Mouse (Mus musculus) CH12.LX (cell line): ENCODE results near the gene Klhl42. TPM values are rescaled to one million over a fixed set of nuclear protein-coding genes. Genes with fewer than 3 reads are reported as not detected.

ENCODE experiments used
- DNase-seq: peaks from one replicate; pipeline ENCODE4 v3.0.0-alpha.2; 2013; ENCODE audit errors: extremely low read depth
- H3K27ac ChIP-seq: 2 replicates; pipeline ENCODE4 v1.5.1; 2012; ENCODE audit warnings: low read depth, mild to moderate bottlenecking, control low read depth, moderate library complexity; ENCODE audit not compliant: insufficient read depth
- H3K27me3 ChIP-seq: replicated peaks from 2 replicates; pipeline ENCODE3; 2012; ENCODE audit warnings: inconsistent platforms
- H3K36me3 ChIP-seq, 2 experiments: replicated peaks in 1 of 2; 2 replicates each; pipeline versions ENCODE3 to v1.6.1; 2012; ENCODE audit warnings: inconsistent platforms in 1 of 2, low read length in 1 of 2, mild to moderate bottlenecking in 1 of 2, mixed read lengths in 1 of 2, moderate library complexity in 1 of 2; ENCODE audit not compliant: control insufficient read depth in 1 of 2, insufficient read depth in 1 of 2
- H3K4me1 ChIP-seq, 2 experiments: 2 replicates each; pipeline ENCODE4 v1.6.1; 2012; ENCODE audit warnings: inconsistent platforms in 1 of 2, moderate library complexity in 1 of 2; ENCODE audit not compliant: insufficient read depth in 2 of 2, control insufficient read depth in 1 of 2
- H3K4me2 ChIP-seq: 2 replicates; pipeline ENCODE4 v1.6.1; 2012; ENCODE audit warnings: low read depth, mild to moderate bottlenecking, control low read depth; ENCODE audit not compliant: poor library complexity, insufficient read depth, severe bottlenecking
- H3K4me3 ChIP-seq, 3 experiments: fragments of 150-350 bp in 1 of 3; sonication (generic) in 1 of 3; replicated peaks in 1 of 3; 2 replicates each; pipeline versions ENCODE3 to v1.5.1; 2011 to 2012; ENCODE audit warnings: low read depth in 2 of 3, low read length in 2 of 3, mild to moderate bottlenecking in 2 of 3, moderate library complexity in 2 of 3, control low read depth in 1 of 3, improper control_type of control experiment in 1 of 3, inconsistent platforms in 1 of 3, mixed read lengths in 1 of 3; ENCODE audit not compliant: poor library complexity in 1 of 3
- H3K79me2 ChIP-seq: replicated peaks from 2 replicates; pipeline ENCODE4 v1.6.1; 2012; ENCODE audit warnings: mild to moderate bottlenecking, moderate library complexity; ENCODE audit not compliant: control insufficient read depth, poor library complexity, insufficient read depth, severe bottlenecking; ENCODE audit errors: extremely low read depth
- H3K9ac ChIP-seq: 2 replicates; pipeline ENCODE4 v1.6.1; 2012; ENCODE audit warnings: low read depth, mild to moderate bottlenecking, control low read depth, moderate library complexity; ENCODE audit not compliant: insufficient read depth
- H3K9me3 ChIP-seq: replicated peaks from 2 replicates; pipeline ENCODE3; 2012; ENCODE audit warnings: low read length, inconsistent platforms, mixed read lengths
- CHD1 ChIP-seq: IDR thresholded peaks from 2 replicates; pipeline ENCODE4 v1.6.1; 2012; ENCODE audit warnings: low read depth, low read length, improper control_type of control experiment, inconsistent platforms
- CHD2 ChIP-seq: IDR thresholded peaks from 2 replicates; pipeline ENCODE4 v1.6.1; 2011; ENCODE audit warnings: low read length, improper control_type of control experiment
- CTCF ChIP-seq, 2 experiments: IDR thresholded peaks in 1 of 2; conservative IDR thresholded peaks in 1 of 2; 2 replicates each; pipeline ENCODE4 v1.5.1; 2011 to 2012; ENCODE audit warnings: low read depth in 2 of 2, low read length in 2 of 2, improper control_type of control experiment in 1 of 2, inconsistent platforms in 1 of 2, mild to moderate bottlenecking in 1 of 2, moderate library complexity in 1 of 2
- E2F4 ChIP-seq: IDR thresholded peaks from 2 replicates; pipeline ENCODE4 v1.6.1; 2011; ENCODE audit warnings: low read depth, low read length, improper control_type of control experiment; ENCODE audit not compliant: insufficient replicate concordance
- ELF1 ChIP-seq: IDR thresholded peaks from 2 replicates; pipeline ENCODE4 v1.6.1; 2014; ENCODE audit warnings: low read depth, mild to moderate bottlenecking, inconsistent platforms, low read length, improper control_type of control experiment
- EP300 ChIP-seq: IDR thresholded peaks from 2 replicates; pipeline ENCODE4 v1.6.1; 2011; ENCODE audit warnings: low read length, improper control_type of control experiment
- GABPA ChIP-seq: IDR thresholded peaks from 2 replicates; pipeline ENCODE4 v1.6.1; 2012; ENCODE audit warnings: low read depth, low read length, improper control_type of control experiment, inconsistent platforms; ENCODE audit not compliant: insufficient replicate concordance
- HCFC1 ChIP-seq: IDR thresholded peaks from 2 replicates; pipeline ENCODE4 v1.6.1; 2012; ENCODE audit warnings: low read depth, mild to moderate bottlenecking, inconsistent platforms, low read length, improper control_type of control experiment
- IRF4 ChIP-seq: IDR thresholded peaks from 2 replicates; pipeline ENCODE4 v1.6.1; 2014; ENCODE audit warnings: low read depth, mild to moderate bottlenecking, inconsistent platforms, low read length, improper control_type of control experiment
- JUN ChIP-seq: IDR thresholded peaks from 2 replicates; pipeline ENCODE4 v1.6.1; 2011; ENCODE audit warnings: low read depth, mild to moderate bottlenecking, low read length, improper control_type of control experiment, moderate library complexity; ENCODE audit not compliant: insufficient read depth
- MAFK ChIP-seq: IDR thresholded peaks from 2 replicates; pipeline ENCODE4 v1.6.1; 2011; ENCODE audit warnings: low read length, improper control_type of control experiment; ENCODE audit not compliant: insufficient replicate concordance
- MAX ChIP-seq: IDR thresholded peaks from 2 replicates; pipeline ENCODE4 v1.6.1; 2011; ENCODE audit warnings: low read length, improper control_type of control experiment
- MAZ ChIP-seq: IDR thresholded peaks from 2 replicates; pipeline ENCODE4 v1.6.1; 2012; ENCODE audit warnings: low read depth, mild to moderate bottlenecking, inconsistent platforms, low read length, improper control_type of control experiment, moderate library complexity
- MXI1 ChIP-seq: IDR thresholded peaks from 2 replicates; pipeline ENCODE4 v1.6.1; 2011; ENCODE audit warnings: mild to moderate bottlenecking, low read depth, low read length, improper control_type of control experiment
- NELFE ChIP-seq: IDR thresholded peaks from 2 replicates; pipeline ENCODE4 v1.6.1; 2011; ENCODE audit warnings: low read depth, low read length, improper control_type of control experiment
- NRF1 ChIP-seq: IDR thresholded peaks from 2 replicates; pipeline ENCODE4 v1.6.1; 2014; ENCODE audit warnings: low read depth, mild to moderate bottlenecking, inconsistent platforms, low read length, improper control_type of control experiment, moderate library complexity
- PAX5 ChIP-seq: IDR thresholded peaks from 2 replicates; pipeline ENCODE4 v1.6.1; 2012; ENCODE audit warnings: low read length, inconsistent platforms, mixed read lengths
- POLR2A ChIP-seq: IDR thresholded peaks from 2 replicates; pipeline ENCODE4 v1.6.1; 2011; ENCODE audit warnings: low read depth, mild to moderate bottlenecking, improper control_type of control experiment, low read length
- POLR2AphosphoS2 ChIP-seq: IDR thresholded peaks from 2 replicates; pipeline ENCODE4 v1.6.1; 2011; ENCODE audit warnings: low read depth, low read length, improper control_type of control experiment
- RAD21 ChIP-seq: IDR thresholded peaks from 2 replicates; pipeline ENCODE4 v1.6.1; 2011; ENCODE audit warnings: low read depth, mild to moderate bottlenecking, low read length, improper control_type of control experiment, moderate library complexity
- SMC3 ChIP-seq: IDR thresholded peaks from 2 replicates; pipeline ENCODE4 v1.6.1; 2011; ENCODE audit warnings: low read depth, low read length, improper control_type of control experiment
- TBP ChIP-seq: conservative IDR thresholded peaks from 2 replicates; pipeline ENCODE4 v1.6.1; 2011; ENCODE audit warnings: low read depth, low read length, improper control_type of control experiment
- USF1 ChIP-seq: IDR thresholded peaks from 2 replicates; pipeline ENCODE4 v1.6.1; 2014; ENCODE audit warnings: low read depth, mild to moderate bottlenecking, inconsistent platforms, low read length, improper control_type of control experiment
- USF2 ChIP-seq: conservative IDR thresholded peaks from 2 replicates; pipeline ENCODE4 v1.6.1; 2011; ENCODE audit warnings: low read depth, low read length, improper control_type of control experiment
- ZKSCAN1 ChIP-seq: IDR thresholded peaks from 2 replicates; pipeline ENCODE4 v1.6.1; 2012; ENCODE audit warnings: low read depth, inconsistent platforms, low read length, improper control_type of control experiment, borderline replicate concordance
- dilution Hi-C: fragments of 300-500 bp; cut with MboI; formaldehyde crosslinking; loops from 2 replicates; pipeline ENCODE4 v1.14.3; 2020; ENCODE audit warnings: low sequenced_read_pairs; ENCODE audit not compliant: extremely low pct_unique_long_range_greater_than_20kb, extremely low pct_ligation_motif_present
- in situ Hi-C: fragments of 300-500 bp; cut with MboI; formaldehyde crosslinking; loops from 3 replicates; pipeline ENCODE4 v1.14.3; 2019; ENCODE audit warnings: low sequenced_read_pairs, low pct_ligation_motif_present, low pct_unique_long_range_greater_than_20kb, mixed read lengths
- polyA plus RNA-seq: library from polyadenylated mRNA; unstranded; fragments of >175 nt; gene quantifications from 2 replicates; pipeline ENCODE4 v1.2.1, GENCODE M21; 2012; ENCODE audit warnings: low read depth; ENCODE audit not compliant: insufficient read length
- total RNA-seq, 2 experiments: library from RNA; depleted of rRNA; stranded (reverse); fragments of 300-350 nt in 1 of 2; fragments of >200 nt in 1 of 2; gene quantifications; 2 replicates each; pipeline ENCODE4 v1.2.3; 2012 to 2014

Gene Klhl42
- total and polyA plus RNA-seq, 3 experiments = 2.7 to 7.4 (median 3.6) TPM

- in situ Hi-C loops (no loop called here), dilution Hi-C loops (no loop called here)
- Histone ChIP-seq H3K4me2 (no peak overlapping the region), H3K79me2 (peaks cover 4% of the 10 kb centered on the region), H3K9ac (no peak overlapping the region), H3K4me1 (peaks cover 0 to 8% of the 10 kb centered on the region in 2 experiments; a peak in 2 of 4 replicates), H3K27ac (no peak overlapping the region), H3K4me3 (no peak overlapping the region), H3K9me3 (no peaks in the 10 kb centered on the region), H3K27me3 (no peaks in the 10 kb centered on the region), H3K36me3 (peaks cover 70 to 85% of the 10 kb centered on the region in 2 experiments)
- no peak for DNase-seq
- no peak for TF ChIP-seq MAZ
- TF ChIP-seq EP300 = no peak
- TF ChIP-seq TBP = no peak
- TF ChIP-seq JUN = no peak
- no peak for TF ChIP-seq IRF4
Measured at GRCm38 (mm10) chr6:147106716-147107115, 15.5 kb downstream of the Klhl42 start.

GRCm38 (mm10) chr6:147109283-147109682 lies 18.1 kb downstream of the Klhl42 start:
- Histone ChIP-seq H3K9ac (no peak overlapping the region), H3K27ac (no peak overlapping the region), H3K4me1 (no peaks in the 10 kb centered on the region), H3K79me2 (no peaks in the 10 kb centered on the region; the same call in 1 of the 2 replicates), H3K4me2 (no peak overlapping the region), H3K4me3 (no peak overlapping the region), H3K36me3 (peaks cover 60 to 76% of the 10 kb centered on the region in 2 experiments), H3K9me3 (no peaks in the 10 kb centered on the region), H3K27me3 (no peaks in the 10 kb centered on the region)
- in situ Hi-C loops (no loop called here), dilution Hi-C loops (no loop called here)
- TF ChIP-seq NRF1 = no peak
- no peak for TF ChIP-seq E2F4
- no peak for TF ChIP-seq RAD21
- no peak for TF ChIP-seq MXI1
- no peak for TF ChIP-seq MAZ
- TF ChIP-seq JUN = no peak
- TF ChIP-seq IRF4 = no peak
- no peak for TF ChIP-seq GABPA
- DNase-seq = no peak

- H3K9me3 ChIP-seq = no peaks in the 10 kb centered on the region
- no peak overlapping the region for H3K9ac ChIP-seq
- peaks cover 10 to 13% of the 10 kb centered on the region in 2 experiments for H3K36me3 ChIP-seq
- dilution Hi-C loops (no loop called here), in situ Hi-C loops (no loop called here)
- peaks cover 27 to 40% of the 10 kb centered on the region in 2 experiments for H3K4me1 ChIP-seq
- H3K27ac ChIP-seq = no peak overlapping the region
- no peaks in the 10 kb centered on the region for H3K79me2 ChIP-seq
- H3K4me2 ChIP-seq = no peak overlapping the region
- H3K4me3 ChIP-seq = no peak overlapping the region
- peak; percentile 60 for DNase-seq
- H3K27me3 ChIP-seq = no peaks in the 10 kb centered on the region
- TF ChIP-seq PAX5 (no peak), ELF1 (no peak), NELFE (no peak), HCFC1 (no peak), MAFK (no peak), USF1 (no peak), IRF4 (peak; percentile 37; the same call in 1 of the 2 replicates), USF2 (no peak), SMC3 (peak; percentile 63), POLR2A (no peak), TBP (no peak), CHD2 (no peak), NRF1 (no peak), CHD1 (no peak), E2F4 (no peak), CTCF (conservative IDR thresholded peaks at IDR 0.05 in 1 of 2, IDR thresholded peaks at IDR 0.05 in 1 of 2; ENCODE audit: low read depth in 2 of 2, low read length in 2 of 2) (peak; percentile 62 to 70), MAX (no peak), POLR2AphosphoS2 (no peak), RAD21 (peak; percentile 47), EP300 (no peak), JUN (no peak), ZKSCAN1 (no peak), GABPA (no peak)
Measured at GRCm38 (mm10) chr6:147116579-147116978, 25.4 kb downstream of the Klhl42 start.
